Mouse (Mus musculus): ENCODE measurements at regions not wholly inside any gene's neighbourhood (a gene's known extent, or its start where the extent isn't known, plus 50 kb on each side); places are given as distances from the start of the nearest gene placed in this dataset.

DNA sequence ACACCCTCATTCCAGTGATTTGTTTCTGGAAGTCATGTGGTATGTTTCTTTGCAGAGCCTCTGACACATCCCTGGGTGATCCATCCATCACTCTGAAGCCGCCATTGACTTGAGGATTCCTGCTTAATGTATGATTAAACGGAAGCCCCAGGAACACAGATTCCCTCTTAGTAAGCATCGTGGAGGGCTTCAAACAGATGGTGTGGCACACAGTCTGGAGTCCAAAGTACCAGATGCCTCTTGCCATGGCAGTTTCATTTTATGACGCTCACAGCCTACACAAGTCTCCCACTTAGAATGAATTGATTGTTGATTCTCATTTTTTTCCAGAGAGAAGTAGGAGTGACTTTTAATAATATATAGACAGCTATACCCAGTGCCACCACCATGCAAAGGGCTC is 668.3 kb downstream of the Tmem132b start:
- no peak overlapping the region for H3K4me2 ChIP-seq
- no peaks in the 10 kb centered on the region for H3K27me3 ChIP-seq (replicated peaks)
- 55% methylated on average over 4 of the region's 4 CpGs for WGBS (ENCODE audit: insufficient replicate concordance)
- no peak overlapping the region for H3K4me3 ChIP-seq
- no peaks in the 10 kb centered on the region for H3K4me1 ChIP-seq
- H3K36me3 ChIP-seq: no peaks in the 10 kb centered on the region
- H3K9me3 ChIP-seq (replicated peaks): no peaks in the 10 kb centered on the region; the same call in 1 of the 2 replicates
- no peak for ATAC-seq
- no peak overlapping the region for H3K27ac ChIP-seq
- H3K9ac ChIP-seq: no peak overlapping the region

DNA sequence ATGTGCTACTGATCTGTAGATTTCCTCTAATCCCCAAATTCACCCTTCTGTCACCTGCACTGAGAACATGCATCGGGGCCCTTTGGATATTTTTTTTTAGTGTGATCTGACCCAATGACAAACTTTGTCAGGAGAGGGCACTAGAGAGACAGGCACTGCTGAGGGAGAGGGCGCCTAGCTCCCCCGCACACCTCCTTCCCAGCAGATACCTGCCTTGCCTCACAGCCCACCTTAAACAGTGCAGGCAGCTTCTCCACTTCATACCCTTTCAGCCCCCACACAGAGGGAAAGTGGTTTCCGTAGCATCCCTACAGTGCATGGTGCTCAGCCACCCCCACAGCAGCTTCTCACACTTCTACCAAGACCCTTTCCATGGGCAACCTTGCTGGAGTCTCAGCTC is 670.0 kb downstream of the Tmem132b start:
- Histone ChIP-seq H3K4me2 (no peak overlapping the region), H3K27ac (no peak overlapping the region), H3K4me1 (no peaks in the 10 kb centered on the region), H3K27me3 (replicated peaks) (no peaks in the 10 kb centered on the region), H3K9me3 (replicated peaks) (no peaks in the 10 kb centered on the region; the same call in 1 of the 2 replicates), H3K9ac (no peak overlapping the region), H3K4me3 (no peak overlapping the region), H3K36me3 (no peaks in the 10 kb centered on the region)
- ATAC-seq: no peak
- 34% methylated on average over 4 of the region's 4 CpGs for WGBS (ENCODE audit: insufficient replicate concordance)

DNA sequence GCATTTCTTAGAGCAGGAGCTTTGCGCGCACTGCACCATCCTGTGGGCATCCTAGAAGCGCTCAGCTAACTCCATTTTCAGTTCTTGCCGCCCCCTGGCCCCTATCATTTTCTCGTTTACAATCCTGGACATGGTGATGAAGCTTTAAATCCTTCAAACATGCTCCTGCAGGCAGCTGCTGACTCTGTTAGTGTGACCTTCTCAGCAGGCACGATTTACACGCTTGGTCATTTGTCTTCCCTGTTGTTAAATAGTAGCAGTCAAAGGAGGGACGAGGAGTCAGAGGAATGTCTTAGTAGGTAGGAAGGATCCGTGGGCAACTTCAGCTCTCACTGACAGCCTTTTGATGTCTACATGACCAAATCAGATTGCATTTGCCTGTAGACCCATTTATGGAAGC is 670.4 kb downstream of the Tmem132b start:
- Histone ChIP-seq H3K27me3 (replicated peaks) (no peaks in the 10 kb centered on the region), H3K4me2 (no peak overlapping the region), H3K4me3 (no peak overlapping the region), H3K9ac (no peak overlapping the region), H3K27ac (no peak overlapping the region), H3K36me3 (no peaks in the 10 kb centered on the region), H3K9me3 (replicated peaks) (no peaks in the 10 kb centered on the region; the same call in 1 of the 2 replicates), H3K4me1 (no peaks in the 10 kb centered on the region)
- no peak for ATAC-seq
- WGBS (ENCODE audit: insufficient replicate concordance): 43% methylated on average over 9 of the region's 9 CpGs

DNA sequence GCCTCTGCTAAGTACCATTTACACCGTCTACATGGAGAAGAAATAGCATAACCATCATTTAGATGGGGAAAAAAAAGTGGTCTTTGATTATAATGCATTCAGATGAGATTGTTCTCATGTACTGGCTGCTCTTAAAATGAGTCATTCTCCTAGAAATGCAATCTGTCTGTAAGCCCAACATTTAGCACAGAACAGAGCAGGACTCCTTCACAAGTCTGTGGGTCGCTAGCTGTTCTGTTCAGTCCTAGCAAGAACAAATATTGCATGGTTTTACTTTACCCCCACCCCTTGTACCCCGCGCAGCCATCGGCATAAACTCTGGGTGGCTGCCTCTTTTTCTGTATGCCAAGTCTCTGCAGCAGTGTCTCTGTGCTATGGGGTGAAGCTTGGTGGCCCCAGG is 685.4 kb downstream of the Tmem132b start:
- H3K9ac ChIP-seq: no peak overlapping the region
- 0 out of 2 replicates have a peak, but pooled peaks cover 6% of the 10 kb centered on the region for H3K9me3 ChIP-seq (replicated peaks)
- WGBS (ENCODE audit: insufficient replicate concordance): 60% methylated on average over 5 of the region's 5 CpGs
- H3K4me2 ChIP-seq: no peak overlapping the region
- H3K27me3 ChIP-seq (replicated peaks): no peaks in the 10 kb centered on the region
- ATAC-seq: no peak
- H3K36me3 ChIP-seq: no peaks in the 10 kb centered on the region
- no peak overlapping the region for H3K4me3 ChIP-seq
- H3K4me1 ChIP-seq: no peaks in the 10 kb centered on the region
- H3K27ac ChIP-seq: no peak overlapping the region

DNA sequence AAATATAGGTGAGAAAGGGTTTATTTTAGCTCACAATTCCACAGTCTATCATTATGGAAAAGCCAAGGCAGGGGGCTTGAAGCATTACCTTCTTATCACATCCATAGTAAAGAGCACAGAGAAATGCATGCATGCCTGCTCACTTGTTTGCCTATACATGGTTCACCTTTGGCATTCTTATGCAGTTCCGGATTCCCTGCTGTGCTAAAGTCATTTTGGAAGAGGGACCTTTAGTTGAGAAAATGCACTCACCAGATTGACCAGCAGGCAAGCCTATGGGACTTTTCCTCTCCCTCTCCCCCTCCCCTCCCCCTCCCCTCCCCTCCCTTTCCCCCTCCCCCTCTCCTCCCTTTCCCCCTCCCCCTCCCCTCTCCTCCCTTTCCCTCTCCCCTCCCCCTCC is 686.2 kb downstream of the Tmem132b start:
- H3K27me3 ChIP-seq (replicated peaks): no peaks in the 10 kb centered on the region
- no peaks in the 10 kb centered on the region for H3K36me3 ChIP-seq
- no peak for ATAC-seq
- no peak overlapping the region for H3K4me3 ChIP-seq
- 0 out of 2 replicates have a peak, but pooled peaks cover 5% of the 10 kb centered on the region for H3K9me3 ChIP-seq (replicated peaks)
- H3K4me2 ChIP-seq: no peak overlapping the region
- no peak overlapping the region for H3K27ac ChIP-seq
- 39% methylated on average over 1 of the region's 1 CpGs for WGBS (ENCODE audit: insufficient replicate concordance)
- H3K9ac ChIP-seq: no peak overlapping the region
- no peaks in the 10 kb centered on the region for H3K4me1 ChIP-seq

DNA sequence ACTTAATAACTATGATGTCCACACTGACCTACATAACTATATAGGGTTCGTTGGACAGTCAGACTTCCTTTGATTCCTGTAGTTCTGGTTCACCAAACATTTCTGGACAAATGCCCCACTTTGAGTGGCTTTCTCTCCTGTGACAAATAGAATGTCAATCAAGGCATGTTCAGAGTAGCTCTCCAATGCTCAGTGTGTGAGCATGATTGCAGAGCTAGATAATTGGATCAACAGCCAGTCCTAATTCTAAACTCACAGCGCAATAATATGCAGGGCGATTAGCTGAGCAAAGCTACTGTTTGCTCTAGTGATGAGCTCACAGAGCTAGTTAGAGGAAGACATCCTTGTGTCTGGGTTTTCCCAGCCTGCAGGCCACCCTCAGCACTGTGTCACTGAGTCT is 692.1 kb downstream of the Tmem132b start:
- H3K9ac ChIP-seq: no peak overlapping the region
- H3K27me3 ChIP-seq (replicated peaks): no peaks in the 10 kb centered on the region
- H3K4me1 ChIP-seq: no peaks in the 10 kb centered on the region
- H3K9me3 ChIP-seq (replicated peaks): no peaks in the 10 kb centered on the region
- H3K4me2 ChIP-seq: no peak overlapping the region
- H3K4me3 ChIP-seq: no peak overlapping the region
- H3K36me3 ChIP-seq: no peaks in the 10 kb centered on the region
- 80% methylated on average over 3 of the region's 3 CpGs for WGBS (ENCODE audit: insufficient replicate concordance)
- no peak overlapping the region for H3K27ac ChIP-seq
- ATAC-seq: no peak

DNA sequence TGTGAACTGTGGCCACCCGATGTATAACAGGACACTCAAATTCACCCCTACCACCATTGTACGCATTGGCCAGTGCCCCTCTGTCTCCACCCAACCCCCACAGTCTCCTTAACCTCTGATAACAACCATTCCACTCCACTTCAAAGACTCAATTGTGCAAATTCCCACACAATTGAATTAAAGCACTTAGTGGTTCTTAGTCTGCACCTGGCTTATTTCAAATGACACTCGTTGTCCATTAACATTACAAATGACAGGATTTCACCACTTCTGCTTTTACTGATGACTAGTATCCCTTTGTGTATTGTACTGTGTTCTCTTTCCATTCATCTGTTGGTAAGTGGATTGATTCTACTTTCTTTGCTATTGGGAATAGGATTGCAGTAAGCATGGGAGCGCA is 699.2 kb downstream of the Tmem132b start:
- no peak for ATAC-seq
- Histone ChIP-seq H3K9ac (no peak overlapping the region), H3K27ac (no peak overlapping the region), H3K36me3 (no peaks in the 10 kb centered on the region), H3K4me2 (no peak overlapping the region), H3K9me3 (replicated peaks) (0 out of 2 replicates have a peak, but pooled peaks cover 2% of the 10 kb centered on the region), H3K4me3 (no peak overlapping the region), H3K4me1 (no peaks in the 10 kb centered on the region), H3K27me3 (replicated peaks) (no peaks in the 10 kb centered on the region)
- 70% methylated on average over 4 of the region's 4 CpGs for WGBS (ENCODE audit: insufficient replicate concordance)

DNA sequence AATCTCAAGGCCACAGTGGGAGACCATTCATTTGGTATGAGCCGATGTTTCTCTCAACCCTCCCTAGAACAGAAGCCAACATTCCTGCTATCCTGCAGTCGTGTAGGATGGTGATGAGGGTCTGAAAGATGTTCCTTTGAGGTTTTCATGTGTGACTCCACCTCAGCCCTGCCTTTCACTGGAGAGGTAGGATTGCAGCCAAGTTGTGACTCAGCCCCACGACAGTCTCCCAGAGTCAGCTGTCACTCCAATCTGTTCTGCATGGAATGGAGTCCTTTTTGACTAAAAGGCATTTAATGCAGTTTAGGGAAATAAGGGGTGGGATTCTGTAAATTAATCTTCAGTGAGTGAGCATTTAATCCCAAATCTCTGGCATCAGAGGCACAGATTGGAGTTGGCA is 706.5 kb downstream of the Tmem132b start:
- Histone ChIP-seq H3K4me2 (no peak overlapping the region), H3K27me3 (replicated peaks) (no peaks in the 10 kb centered on the region), H3K4me1 (no peaks in the 10 kb centered on the region), H3K36me3 (no peaks in the 10 kb centered on the region), H3K4me3 (no peak overlapping the region), H3K9ac (no peak overlapping the region), H3K9me3 (replicated peaks) (0 out of 2 replicates have a peak, but pooled peaks cover 10% of the 10 kb centered on the region), H3K27ac (no peak overlapping the region)
- no peak for ATAC-seq
- WGBS (ENCODE audit: insufficient replicate concordance): 47% methylated on average over 3 of the region's 3 CpGs

DNA sequence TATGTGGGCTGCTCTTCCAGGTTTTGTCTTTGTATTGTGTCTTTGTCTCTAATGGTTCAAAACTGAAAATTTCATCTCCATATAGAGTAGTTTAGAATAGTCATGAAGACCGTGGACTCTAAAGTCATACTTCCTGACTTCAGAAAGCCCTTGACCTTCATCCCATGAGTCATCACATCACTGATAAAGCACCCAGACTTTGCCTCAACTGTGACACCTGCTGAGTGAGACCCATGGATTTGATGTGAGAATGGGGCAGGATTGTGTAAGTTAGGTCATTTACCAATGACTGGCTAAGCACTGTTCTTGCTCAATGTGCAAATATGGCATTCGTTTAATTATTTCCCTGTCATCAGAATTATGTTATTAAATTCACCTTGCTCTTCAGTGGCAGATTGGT is 714.2 kb downstream of the Tmem132b start:
- no peak overlapping the region for H3K4me2 ChIP-seq
- WGBS (ENCODE audit: insufficient replicate concordance): 53% methylated on average over 2 of the region's 2 CpGs

DNA sequence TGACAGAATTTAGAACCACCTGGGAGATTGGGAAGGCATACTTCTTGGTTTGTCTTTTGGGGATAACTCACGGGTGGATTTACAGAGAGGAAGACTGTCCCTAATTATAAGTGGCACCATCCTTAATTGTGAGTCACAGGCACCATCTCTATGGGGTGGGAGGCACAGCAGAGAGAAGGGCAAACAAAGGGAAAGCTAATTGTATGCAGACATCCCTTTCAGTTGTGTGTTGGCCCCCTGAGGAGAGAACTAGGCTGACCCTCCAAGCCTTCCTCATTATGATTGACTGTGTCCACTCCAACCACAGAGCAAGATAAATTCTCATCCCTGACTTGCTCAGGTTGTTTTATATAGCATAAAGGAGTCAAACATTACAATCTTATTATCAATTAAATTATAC is 718.8 kb downstream of the Tmem132b start:
- H3K4me3 ChIP-seq: no peak overlapping the region
- 44% methylated on average over 1 of the region's 1 CpGs for WGBS (ENCODE audit: insufficient replicate concordance)
- no peaks in the 10 kb centered on the region for H3K27me3 ChIP-seq (replicated peaks)
- H3K4me1 ChIP-seq: no peaks in the 10 kb centered on the region
- H3K27ac ChIP-seq: no peak overlapping the region
- H3K9ac ChIP-seq: no peak overlapping the region
- ATAC-seq: no peak
- H3K4me2 ChIP-seq: no peak overlapping the region
- no peaks in the 10 kb centered on the region for H3K36me3 ChIP-seq
- 0 out of 2 replicates have a peak, but pooled peaks cover 3% of the 10 kb centered on the region for H3K9me3 ChIP-seq (replicated peaks)

More for the DNA sequence above, 714.2 kb downstream of the Tmem132b start:
- Histone ChIP-seq H3K27ac (no peak overlapping the region), H3K4me1 (no peaks in the 10 kb centered on the region), H3K27me3 (replicated peaks) (no peaks in the 10 kb centered on the region), H3K36me3 (no peaks in the 10 kb centered on the region), H3K9ac (no peak overlapping the region), H3K9me3 (replicated peaks) (peaks cover 15% of the 10 kb centered on the region), H3K4me3 (no peak overlapping the region)
- ATAC-seq: no peak

DNA sequence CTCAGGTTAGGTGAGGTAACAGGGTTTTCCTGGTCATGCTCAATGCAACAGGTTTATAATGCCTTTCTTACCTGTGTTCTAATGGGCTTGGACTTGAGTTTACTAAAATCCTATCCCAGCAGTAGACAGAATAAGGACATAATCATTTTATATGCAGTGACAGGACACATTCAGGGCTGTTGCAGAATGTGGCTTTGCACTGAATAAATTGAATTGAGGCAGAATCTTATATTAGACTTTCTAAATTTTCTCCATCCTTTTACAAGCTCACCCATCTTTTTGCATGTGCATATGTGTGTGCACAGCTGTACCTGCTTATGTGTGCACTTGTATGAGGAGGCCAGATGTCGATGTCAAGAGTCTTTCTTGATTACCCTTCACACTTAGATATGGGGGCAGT is 723.1 kb downstream of the Tmem132b start:
- WGBS (ENCODE audit: insufficient replicate concordance): 55% methylated on average over 1 of the region's 1 CpGs
- H3K9me3 ChIP-seq (replicated peaks): peaks cover 8% of the 10 kb centered on the region; the same call in 1 of the 2 replicates
- H3K27me3 ChIP-seq (replicated peaks): no peaks in the 10 kb centered on the region

DNA sequence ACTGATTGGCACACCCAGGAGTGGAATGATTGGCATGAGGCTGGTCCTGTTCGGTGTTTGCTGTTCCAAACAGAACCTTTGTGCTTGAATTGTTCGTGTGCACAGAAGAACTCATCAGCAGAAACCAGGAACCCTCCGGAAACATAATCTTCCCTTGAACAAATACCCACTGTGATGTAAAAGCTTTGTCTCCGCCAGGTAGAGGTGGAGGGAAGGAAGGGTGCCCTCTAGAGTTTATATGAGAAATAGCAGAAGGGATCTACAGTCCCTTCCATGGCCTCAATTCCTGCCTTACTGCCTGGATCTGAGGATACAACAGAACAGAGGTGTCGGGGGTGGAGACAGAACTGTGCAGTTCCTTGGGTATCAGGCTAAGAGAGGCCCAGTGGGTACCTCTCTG is 726.3 kb downstream of the Tmem132b start:
- WGBS (ENCODE audit: insufficient replicate concordance): 61% methylated on average over 5 of the region's 5 CpGs

More for the DNA sequence above, 723.1 kb downstream of the Tmem132b start:
- Histone ChIP-seq H3K27ac (no peak overlapping the region), H3K4me2 (no peak overlapping the region), H3K4me1 (no peaks in the 10 kb centered on the region), H3K4me3 (no peak overlapping the region), H3K36me3 (no peaks in the 10 kb centered on the region), H3K9ac (no peak overlapping the region)
- no peak for ATAC-seq

DNA sequence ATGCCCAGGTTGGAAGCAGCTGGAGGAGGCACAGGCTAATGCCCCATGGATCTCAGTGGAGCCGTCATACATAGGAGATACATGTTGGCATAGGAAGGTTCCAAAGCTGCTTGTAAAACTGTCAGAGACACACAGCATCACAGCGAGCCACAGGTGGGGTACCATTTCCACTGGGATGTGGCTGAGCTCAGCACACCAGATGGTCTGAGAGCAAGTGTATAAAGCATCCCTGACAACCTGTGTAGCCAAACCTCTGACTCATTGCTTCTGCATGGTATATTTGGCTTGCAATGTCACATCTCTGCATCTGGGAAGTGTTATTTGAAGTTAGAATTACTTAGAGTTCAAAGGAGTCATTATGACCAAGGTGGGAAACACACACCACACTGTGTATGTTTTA is 734.9 kb downstream of the Tmem132b start:
- no peak overlapping the region for H3K4me2 ChIP-seq
- WGBS (ENCODE audit: insufficient replicate concordance): 66% methylated on average over 2 of the region's 2 CpGs
- H3K27me3 ChIP-seq (replicated peaks): no peaks in the 10 kb centered on the region
- H3K27ac ChIP-seq: no peak overlapping the region
- H3K9ac ChIP-seq: no peak overlapping the region
- H3K4me3 ChIP-seq: no peak overlapping the region
- H3K4me1 ChIP-seq: no peaks in the 10 kb centered on the region
- H3K36me3 ChIP-seq: no peaks in the 10 kb centered on the region
- ATAC-seq: no peak
- no peaks in the 10 kb centered on the region for H3K9me3 ChIP-seq (replicated peaks)

More for the DNA sequence above, 726.3 kb downstream of the Tmem132b start:
- H3K9ac ChIP-seq: no peak overlapping the region
- no peak for ATAC-seq
- H3K36me3 ChIP-seq: no peaks in the 10 kb centered on the region
- H3K4me2 ChIP-seq: no peak overlapping the region
- no peak overlapping the region for H3K4me3 ChIP-seq
- H3K9me3 ChIP-seq (replicated peaks): peaks cover 8% of the 10 kb centered on the region; the same call in 1 of the 2 replicates
- no peak overlapping the region for H3K27ac ChIP-seq
- H3K4me1 ChIP-seq: no peaks in the 10 kb centered on the region
- H3K27me3 ChIP-seq (replicated peaks): no peaks in the 10 kb centered on the region

Data from liver, embryonic 12.5 days (tissue).